Mouse (Mus musculus) ES-E14 (cell line): Measurements from ENCODE around the gene Ncmap. TPM values are rescaled to one million over a fixed set of nuclear protein-coding genes. Genes with fewer than 3 reads are reported as not detected.

Experiments used
- DNase-seq: peaks from one replicate; pipeline ENCODE4 v3.0.0-alpha.2; 2013; ENCODE audit warnings: low read depth, low spot score
- H3K27ac ChIP-seq: 2 replicates; pipeline ENCODE4 v1.5.1; 2012; ENCODE audit warnings: low read depth, mild to moderate bottlenecking, low read length, moderate library complexity, mixed read lengths; ENCODE audit not compliant: poor library complexity, insufficient read depth, severe bottlenecking
- H3K36me3 ChIP-seq: 2 replicates; pipeline ENCODE4 v1.6.1; 2012; ENCODE audit warnings: mild to moderate bottlenecking, low read length, moderate library complexity, mixed read lengths; ENCODE audit not compliant: control insufficient read depth, poor library complexity, insufficient read depth, severe bottlenecking
- H3K4me1 ChIP-seq, 2 experiments: fragments of 150-350 bp in 1 of 2; sonication (generic) in 1 of 2; 2 replicates each; pipeline ENCODE4 v1.6.1; 2012; ENCODE audit warnings: low read length in 2 of 2, mild to moderate bottlenecking in 1 of 2, mixed read lengths in 1 of 2; ENCODE audit not compliant: control insufficient read depth in 2 of 2, insufficient read depth in 2 of 2, poor library complexity in 1 of 2
- H3K4me3 ChIP-seq, 2 experiments: fragments of 150-350 bp in 1 of 2; sonication (generic) in 1 of 2; 2 replicates each; pipeline ENCODE4 v1.5.1; 2012; ENCODE audit warnings: low read length in 2 of 2, low read depth in 1 of 2, mild to moderate bottlenecking in 1 of 2, mixed read lengths in 1 of 2; ENCODE audit not compliant: insufficient read depth in 1 of 2, poor library complexity in 1 of 2, severe bottlenecking in 1 of 2
- H3K9ac ChIP-seq: 2 replicates; pipeline ENCODE4 v1.6.1; 2012; ENCODE audit warnings: low read depth, mild to moderate bottlenecking, low read length, mixed read lengths; ENCODE audit not compliant: poor library complexity, insufficient read depth, severe bottlenecking
- H3K9me3 ChIP-seq: fragments of 150-350 bp; sonication (generic); 2 replicates; pipeline ENCODE4 v1.6.1; 2012; ENCODE audit warnings: low read depth, mild to moderate bottlenecking, low read length; ENCODE audit not compliant: control insufficient read depth, insufficient read depth
- CHD2 ChIP-seq: IDR thresholded peaks from 2 replicates; pipeline ENCODE4 v1.6.1; 2014; ENCODE audit warnings: mild to moderate bottlenecking, low read depth, low read length, inconsistent platforms
- HCFC1 ChIP-seq: IDR thresholded peaks from 2 replicates; pipeline ENCODE4 v1.6.1; 2012; ENCODE audit warnings: low read length, inconsistent platforms, borderline replicate concordance; ENCODE audit not compliant: insufficient read depth
- MAFK ChIP-seq: IDR thresholded peaks from 2 replicates; pipeline ENCODE4 v1.6.1; 2014; ENCODE audit warnings: mild to moderate bottlenecking, low read depth, low read length, inconsistent platforms; ENCODE audit not compliant: insufficient read depth
- ZC3H11A ChIP-seq: IDR thresholded peaks from 2 replicates; pipeline ENCODE4 v1.6.1; 2012; ENCODE audit warnings: low read depth, mild to moderate bottlenecking, inconsistent platforms, low read length, borderline replicate concordance
- ZNF384 ChIP-seq: IDR thresholded peaks from 2 replicates; pipeline ENCODE4 v1.6.1; 2012; ENCODE audit warnings: low read depth, low read length, inconsistent platforms
- in situ Hi-C, 2 experiments: fragments of 600-800 bp; cut with MboI; formaldehyde crosslinking; loops; one replicate each; pipeline ENCODE4 v1.15.1; 2025; ENCODE audit warnings: low sequenced_read_pairs in 2 of 2, inconsistent platforms in 1 of 2; ENCODE audit not compliant: unreplicated experiment in 2 of 2
- total RNA-seq: library from RNA; depleted of rRNA; stranded (reverse); fragments of 300-350 nt; gene quantifications from 2 replicates; pipeline ENCODE4 v1.2.3, GENCODE M21; 2012

Gene Ncmap
- total RNA-seq, 1 experiment: 1.6 TPM

GRCm38 (mm10) chr4:135420416-135420815, 22.4 kb upstream of the Ncmap start:
- Histone ChIP-seq H3K36me3 (peaks cover 31% of the 10 kb centered on the region), H3K9me3 (no peaks in the 10 kb centered on the region), H3K4me1 (peaks cover 0 to 8% of the 10 kb centered on the region in 2 experiments; a peak in 1 of 4 replicates), H3K4me3 (peak overlapping the region; percentile 63 to 78), H3K27ac (peak overlapping the region; percentile 70; the same call in 1 of the 2 replicates), H3K9ac (peak overlapping the region; percentile 88)
- no peak for DNase-seq
- TF ChIP-seq ZNF384 (no peak), HCFC1 (no peak), ZC3H11A (no peak), MAFK (no peak), CHD2 (no peak)
- in situ Hi-C loops: no loop called here

GRCm38 (mm10) chr4:135419996-135420395, 22.0 kb upstream of the Ncmap start:
- no peak for TF ChIP-seq HCFC1
- TF ChIP-seq ZNF384: no peak
- TF ChIP-seq CHD2: no peak
- no peak for TF ChIP-seq MAFK
- TF ChIP-seq ZC3H11A: no peak
- Histone ChIP-seq H3K4me1 (peaks cover 0 to 8% of the 10 kb centered on the region in 2 experiments; a peak in 1 of 4 replicates), H3K4me3 (peak overlapping the region; percentile 63 to 78), H3K27ac (peak overlapping the region; percentile 70; the same call in 1 of the 2 replicates), H3K36me3 (peaks cover 29% of the 10 kb centered on the region), H3K9ac (peak overlapping the region; percentile 88), H3K9me3 (no peaks in the 10 kb centered on the region)
- in situ Hi-C loops: no loop called here
- DNase-seq: peak; percentile 80

GRCm38 (mm10) chr4:135416367-135416766, 18.3 kb upstream of the Ncmap start:
- H3K4me3 ChIP-seq: no peak overlapping the region
- no peak for DNase-seq
- H3K4me1 ChIP-seq: peaks cover 0 to 13% of the 10 kb centered on the region in 2 experiments; a peak in 3 of 4 replicates
- in situ Hi-C loops: no loop called here
- H3K9ac ChIP-seq: peak overlapping the region; percentile 59; the same call in 1 of the 2 replicates
- H3K27ac ChIP-seq: no peak overlapping the region
- TF ChIP-seq MAFK (no peak), ZNF384 (0 out of 2 replicates have a peak, but pooled peaks have one; percentile 44), CHD2 (no peak), HCFC1 (no peak)
- peaks cover 20% of the 10 kb centered on the region; the same call in 1 of the 2 replicates for H3K36me3 ChIP-seq
- H3K9me3 ChIP-seq: no peaks in the 10 kb centered on the region

- no peak for DNase-seq
- Histone ChIP-seq H3K9me3 (no peaks in the 10 kb centered on the region), H3K4me3 (no peak overlapping the region), H3K27ac (no peak overlapping the region), H3K9ac (no peak overlapping the region), H3K36me3 (peaks cover 15% of the 10 kb centered on the region; the same call in 1 of the 2 replicates), H3K4me1 (peaks cover 0 to 11% of the 10 kb centered on the region in 2 experiments; a peak in 3 of 4 replicates)
- in situ Hi-C loops: no loop called here
- no peak for TF ChIP-seq ZNF384
- TF ChIP-seq HCFC1: no peak
- TF ChIP-seq MAFK: no peak
- no peak for TF ChIP-seq ZC3H11A
- TF ChIP-seq CHD2: no peak
These were observed 15.5 kb upstream of the Ncmap start for GRCm38 (mm10) chr4:135413491-135413890.

GRCm38 (mm10) chr4:135411633-135412032, 13.6 kb upstream of the Ncmap start:
- peaks cover 0 to 11% of the 10 kb centered on the region in 2 experiments; a peak in 3 of 4 replicates for H3K4me1 ChIP-seq
- no peaks in the 10 kb centered on the region for H3K9me3 ChIP-seq
- H3K36me3 ChIP-seq: peaks cover 11% of the 10 kb centered on the region; the same call in 1 of the 2 replicates
- no peak for DNase-seq
- TF ChIP-seq CHD2: no peak
- TF ChIP-seq ZNF384: no peak
- no peak for TF ChIP-seq MAFK
- TF ChIP-seq ZC3H11A: no peak
- TF ChIP-seq HCFC1: no peak
- H3K9ac ChIP-seq: no peak overlapping the region
- H3K27ac ChIP-seq: no peak overlapping the region
- H3K4me3 ChIP-seq: no peak overlapping the region
- in situ Hi-C loops: no loop called here
